In the genomic region with DNA sequence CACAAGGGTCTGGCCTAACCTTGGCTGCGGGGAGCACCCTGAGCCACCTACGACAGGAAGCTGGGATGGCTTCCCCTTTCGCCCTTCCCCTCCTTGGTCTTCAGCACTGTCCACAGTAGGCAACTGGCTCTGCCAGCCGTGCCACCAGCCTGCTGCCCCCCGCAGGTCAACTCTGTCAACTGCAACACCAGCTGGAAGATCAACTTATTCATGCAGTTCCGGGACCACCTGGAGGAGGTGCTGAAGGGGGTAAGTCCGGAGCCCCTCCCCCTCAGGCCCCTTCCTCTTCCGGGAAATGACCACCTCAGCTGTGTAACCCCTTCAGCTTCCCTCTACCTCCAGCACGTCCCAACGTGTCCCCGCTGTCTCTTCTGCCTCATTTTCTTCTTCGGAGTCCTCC, we compare ENCODE assay signal across 9 mouse cellular contexts. TPM values are rescaled to one million over a fixed set of nuclear protein-coding genes. Genes with fewer than 3 reads are reported as not detected.
DNase-seq lines count a peak whose midpoint lies in the region; ATAC-seq and TF ChIP-seq lines count a peak whose summit lies in the region.
"Had no signal": no experiment of that assay in that cellular context is flagged by ENCODE, and none has a peak within 500 bp of the region (broad histone marks: within the 10 kb centered on the region; RNA-seq: fewer than 3 reads in every experiment).

No protein-coding gene starts in this region.

- no peak; the same call in 1 of the 2 replicates for ATAC-seq in hindbrain, postnatal 0 days
- no peak for ATAC-seq in hindbrain, embryonic 12.5 days (ENCODE audit: low FRiP score)
- no peak for ATAC-seq in liver, embryonic 14.5 days (ENCODE audit: insufficient read depth)
- ATAC-seq in hindbrain, embryonic 13.5 days (ENCODE audit: low FRiP score) = no peak

- no peaks in the 10 kb centered on the region for H3K27me3 ChIP-seq in hindbrain, postnatal 0 days (ENCODE audit: insufficient read depth, low read length)
- no peaks in the 10 kb centered on the region for H3K27me3 ChIP-seq in hindbrain, embryonic 12.5 days
- H3K27me3 ChIP-seq in liver, embryonic 14.5 days (ENCODE audit: control insufficient read depth, insufficient read depth, low read length) = no peaks in the 10 kb centered on the region
- no peaks in the 10 kb centered on the region for H3K27me3 ChIP-seq in hindbrain, embryonic 13.5 days
- H3K27me3 ChIP-seq: lung, embryonic 15.5 days had no signal

- no peaks in the 10 kb centered on the region for H3K9me3 ChIP-seq in hindbrain, postnatal 0 days (ENCODE audit: low read length)
- no peaks in the 10 kb centered on the region for H3K9me3 ChIP-seq in hindbrain, embryonic 12.5 days (replicated peaks)
- H3K9me3 ChIP-seq in liver, embryonic 14.5 days (ENCODE audit: control insufficient read depth, low read length) = no peaks in the 10 kb centered on the region
- H3K9me3 ChIP-seq in hindbrain, embryonic 13.5 days = no peaks in the 10 kb centered on the region
- H3K9me3 ChIP-seq: lung, embryonic 15.5 days had no signal

- no peak for TF ChIP-seq EP300 in liver, embryonic 14.5 days (IDR thresholded peaks at IDR 0.05; ENCODE audit: low read depth)

- no peak overlapping the region for H3K4me3 ChIP-seq in hindbrain, postnatal 0 days (ENCODE audit: low read length)
- H3K4me3 ChIP-seq in hindbrain, embryonic 12.5 days = no peak overlapping the region
- H3K4me3 ChIP-seq in liver, embryonic 14.5 days (ENCODE audit: insufficient read depth in 1 of 2, low read depth in 2 of 2, low read length in 2 of 2) = no peak overlapping the region
- H3K4me3 ChIP-seq in hindbrain, embryonic 13.5 days = no peak overlapping the region
- H3K4me3 ChIP-seq: lung, embryonic 15.5 days had no signal

- H3K27ac ChIP-seq in hindbrain, postnatal 0 days = no peak overlapping the region
- H3K27ac ChIP-seq in hindbrain, embryonic 12.5 days = no peak overlapping the region
- H3K27ac ChIP-seq in liver, embryonic 14.5 days = no peak overlapping the region
- no peak overlapping the region for H3K27ac ChIP-seq in hindbrain, embryonic 13.5 days
- H3K27ac ChIP-seq: lung, embryonic 15.5 days had no signal

- H3K36me3 ChIP-seq in hindbrain, postnatal 0 days (ENCODE audit: insufficient read depth, low read length) = no peaks in the 10 kb centered on the region
- H3K36me3 ChIP-seq in hindbrain, embryonic 12.5 days = no peaks in the 10 kb centered on the region
- H3K36me3 ChIP-seq in liver, embryonic 14.5 days (replicated peaks; ENCODE audit: control insufficient read depth, insufficient read depth, low read depth) = no peaks in the 10 kb centered on the region
- H3K36me3 ChIP-seq in hindbrain, embryonic 13.5 days = no peaks in the 10 kb centered on the region
- H3K36me3 ChIP-seq: lung, embryonic 15.5 days had no signal

- 38% methylated on average over 12 of the region's 12 CpGs for WGBS in hindbrain, postnatal 0 days
- 34% methylated on average over 12 of the region's 12 CpGs for WGBS in hindbrain, embryonic 12.5 days
- whole genome bisulfite sequencing in liver, embryonic 14.5 days (ENCODE audit: insufficient replicate concordance) = 28% methylated on average over 12 of the region's 12 CpGs
- WGBS in hindbrain, embryonic 13.5 days = 40% methylated on average over 12 of the region's 12 CpGs

- TF ChIP-seq CTCF in hindbrain, postnatal 0 days (IDR thresholded peaks at IDR 0.05; ENCODE audit: low read depth) = peak; percentile 60
- peak; percentile 73 for TF ChIP-seq CTCF in liver, embryonic 14.5 days (IDR thresholded peaks at IDR 0.05; ENCODE audit: low read depth)

- intact Hi-C loops in left cerebral cortex, postnatal 25 days (cut with DNase I) = no loop called here

- H3K4me1 ChIP-seq in hindbrain, postnatal 0 days (ENCODE audit: insufficient read depth, low read length) = no peaks in the 10 kb centered on the region
- no peaks in the 10 kb centered on the region for H3K4me1 ChIP-seq in hindbrain, embryonic 12.5 days
- H3K4me1 ChIP-seq in liver, embryonic 14.5 days (replicated peaks; ENCODE audit: control insufficient read depth in 2 of 2, insufficient read depth in 2 of 2, low read length in 1 of 2) = no peaks in the 10 kb centered on the region; a peak in 1 of 4 replicates
- H3K4me1 ChIP-seq in hindbrain, embryonic 13.5 days (replicated peaks) = no peaks in the 10 kb centered on the region

- no peak overlapping the region for H3K4me2 ChIP-seq in hindbrain, postnatal 0 days (ENCODE audit: low read depth, low read length)
- H3K4me2 ChIP-seq in hindbrain, embryonic 12.5 days (replicated peaks) = no peak overlapping the region
- H3K4me2 ChIP-seq in liver, embryonic 14.5 days (ENCODE audit: low read depth) = no peak overlapping the region
- no peak overlapping the region for H3K4me2 ChIP-seq in hindbrain, embryonic 13.5 days
- H3K4me2 ChIP-seq: lung, embryonic 15.5 days had no signal

- peak; percentile 30 for DNase-seq in hindbrain, postnatal 0 days (ENCODE audit: low spot score)
- DNase-seq in CD8-positive naive resting alpha-beta T cell, adult 2 months (ENCODE audit: low read depth in 2 of 2, low spot score in 2 of 2) = peak; percentile 18 to 46
- DNase-seq in ZHBTc4 (ENCODE audit: low read depth, low spot score) = peak; percentile 85
- DNase-seq in liver, embryonic 14.5 days (ENCODE audit: low read depth in 3 of 3, low spot score in 3 of 3) = no peak
- peak; percentile 22 to 68 for DNase-seq in thymus, postnatal 10 days (ENCODE audit: low spot score in 2 of 2)
- no peak for DNase-seq in left cerebral cortex, postnatal 25 days (ENCODE audit: low spot score in 2 of 2)

- no peak overlapping the region for H3K9ac ChIP-seq in hindbrain, postnatal 0 days (replicated peaks; ENCODE audit: low read length)
- no peak overlapping the region for H3K9ac ChIP-seq in hindbrain, embryonic 12.5 days
- no peak overlapping the region for H3K9ac ChIP-seq in liver, embryonic 14.5 days (replicated peaks)
- H3K9ac ChIP-seq in hindbrain, embryonic 13.5 days = no peak overlapping the region
- H3K9ac ChIP-seq: lung, embryonic 15.5 days had no signal

RNA-seq across cellular contexts. Expression of a gene that starts 30.3 kb away (rescaled TPM):
- 2.3 and 4.0 TPM in 2 replicates for total RNA-seq in hindbrain, postnatal 0 days (2014; rRNA removed)
- polyA plus RNA-seq in hindbrain, postnatal 0 days (2015; fragmentation: Nextera tagmentation; extraction: Ambion mirVana) = 0.58 TPM in 2 replicates
- polyA plus RNA-seq in hindbrain, embryonic 12.5 days (2016; fragmentation: Nextera tagmentation; extraction: Ambion mirVana) = 2.5 and 2.8 TPM in 2 replicates
- polyA plus RNA-seq in liver, embryonic 14.5 days (2012; rRNA removed) = 0.96 and 1.00 TPM in 2 replicates
- polyA plus RNA-seq in liver, embryonic 14.5 days (2014; fragmentation: Nextera tagmentation; extraction: Ambion mirVana) = 0.53 and 0.75 TPM in 2 replicates
- total RNA-seq in left cerebral cortex, postnatal 25 days (2021) = 1 to 10 TPM; 1.9 to 2.0 TPM
- 1.1 and 1.2 TPM in 2 replicates for polyA plus RNA-seq in hindbrain, embryonic 13.5 days (2015; fragmentation: Nextera tagmentation; extraction: Ambion mirVana)

RNA-seq across cellular contexts. Expression of a gene that starts 46.3 kb away (rescaled TPM):
- 230 and 283 TPM in 2 replicates for total RNA-seq in hindbrain, postnatal 0 days (2014; rRNA removed)
- polyA plus RNA-seq in hindbrain, postnatal 0 days (2015; fragmentation: Nextera tagmentation; extraction: Ambion mirVana) = 427 and 445 TPM in 2 replicates
- polyA plus RNA-seq in hindbrain, embryonic 12.5 days (2016; fragmentation: Nextera tagmentation; extraction: Ambion mirVana) = 263 and 312 TPM in 2 replicates
- polyA plus RNA-seq in liver, embryonic 14.5 days (2012; rRNA removed) = 73.6 and 129 TPM in 2 replicates
- 204 and 208 TPM in 2 replicates for polyA plus RNA-seq in liver, embryonic 14.5 days (2014; fragmentation: Nextera tagmentation; extraction: Ambion mirVana)
- total RNA-seq in left cerebral cortex, postnatal 25 days (2021) = 100 to 1,000 TPM; 215 to 241 TPM
- polyA plus RNA-seq in hindbrain, embryonic 13.5 days (2015; fragmentation: Nextera tagmentation; extraction: Ambion mirVana) = 335 and 349 TPM in 2 replicates

RNA-seq across cellular contexts. Expression of a gene that starts 58.6 kb away (rescaled TPM):
- 62.9 and 70.8 TPM in 2 replicates for total RNA-seq in hindbrain, postnatal 0 days (2014; rRNA removed)
- polyA plus RNA-seq in hindbrain, postnatal 0 days (2015; fragmentation: Nextera tagmentation; extraction: Ambion mirVana) = 4.0 and 4.2 TPM in 2 replicates
- polyA plus RNA-seq in hindbrain, embryonic 12.5 days (2016; fragmentation: Nextera tagmentation; extraction: Ambion mirVana) = 3.3 and 3.5 TPM in 2 replicates
- 16.1 and 17.3 TPM in 2 replicates for polyA plus RNA-seq in liver, embryonic 14.5 days (2012; rRNA removed)
- 5.4 and 5.8 TPM in 2 replicates for polyA plus RNA-seq in liver, embryonic 14.5 days (2014; fragmentation: Nextera tagmentation; extraction: Ambion mirVana)
- total RNA-seq in left cerebral cortex, postnatal 25 days (2021) = 10 to 100 TPM; 17.0 to 17.8 TPM
- 2.5 and 3.1 TPM in 2 replicates for polyA plus RNA-seq in hindbrain, embryonic 13.5 days (2015; fragmentation: Nextera tagmentation; extraction: Ambion mirVana)

Comparison
In these comparisons a context has a peak if more than half of its experiments do, and no peak if none do; other contexts are left out.
1. DNase-seq: peak in hindbrain, postnatal 0 days (single experiment), CD8-positive naive resting alpha-beta T cell, adult 2 months (2 of 2), ZHBTc4 (single experiment) and thymus, postnatal 10 days (2 of 2); none in liver, embryonic 14.5 days (0 of 3) and left cerebral cortex, postnatal 25 days (0 of 2).